Mouse (Mus musculus) hindbrain, embryonic 13.5 days (tissue): ENCODE data around the gene Ggta1. TPM values are rescaled to one million over a fixed set of nuclear protein-coding genes. Genes with fewer than 3 reads are reported as not detected.

Experiments used
- ATAC-seq: fragments of 200-750 bp; cut with Nextera tagmentation; 2 replicates; pipeline ENCODE4 v1.8.0; 2017; ENCODE audit warnings: moderate TSS enrichment; ENCODE audit not compliant: low FRiP score
- H3K27ac ChIP-seq: fragments of 300-500 bp; sonication (generic); 2 replicates; pipeline ENCODE4 v1.5.1; 2015; ENCODE audit warnings: inconsistent platforms, mild to moderate bottlenecking, moderate library complexity
- H3K27me3 ChIP-seq: fragments of 300-500 bp; sonication (generic); 2 replicates; pipeline ENCODE4 v1.6.1; 2015; ENCODE audit warnings: mild to moderate bottlenecking, inconsistent platforms
- H3K36me3 ChIP-seq: fragments of 300-500 bp; sonication (generic); 2 replicates; pipeline ENCODE4 v1.6.1; 2015; ENCODE audit warnings: mild to moderate bottlenecking, inconsistent platforms
- H3K4me1 ChIP-seq: fragments of 300-500 bp; sonication (generic); replicated peaks from 2 replicates; pipeline ENCODE4 v1.6.1; 2015; ENCODE audit warnings: inconsistent platforms
- H3K4me2 ChIP-seq: fragments of 300-500 bp; sonication (generic); 2 replicates; pipeline ENCODE4 v1.6.1; 2015; ENCODE audit warnings: inconsistent platforms, mild to moderate bottlenecking, moderate library complexity
- H3K4me3 ChIP-seq: fragments of 300-500 bp; sonication (generic); 2 replicates; pipeline ENCODE4 v1.5.1; 2015; ENCODE audit warnings: mild to moderate bottlenecking, inconsistent platforms
- H3K9ac ChIP-seq: fragments of 300-500 bp; sonication (generic); 2 replicates; pipeline ENCODE4 v1.6.1; 2015; ENCODE audit warnings: mild to moderate bottlenecking, inconsistent platforms
- H3K9me3 ChIP-seq: fragments of 300-500 bp; sonication (generic); 2 replicates; pipeline ENCODE4 v1.6.1; 2016; ENCODE audit warnings: inconsistent platforms
- WGBS: fragments of 180-500 bp; shearing (Covaris S2); methylation state at CpG from one replicate; pipeline ENCODE4 v1.1.7; 2015; 5-methylcytosine and 5-hydroxymethylcytosine counted together
- polyA plus RNA-seq: library from polyadenylated mRNA; unstranded; fragments of >200 nt; fragmentation: Nextera tagmentation; extraction: Ambion mirVana; gene quantifications from 2 replicates; pipeline ENCODE4 v1.2.1, GENCODE M21; 2015

Gene Ggta1
- polyA plus RNA-seq, 1 experiment from 2014 or later, result 6.2 TPM

- no peak for ATAC-seq
- WGBS, result 40% methylated on average over 5 of the region's 5 CpGs
Measured at GRCm38 (mm10) chr2:35486981-35487655, 24.1 kb upstream of the Ggta1 start.

DNA sequence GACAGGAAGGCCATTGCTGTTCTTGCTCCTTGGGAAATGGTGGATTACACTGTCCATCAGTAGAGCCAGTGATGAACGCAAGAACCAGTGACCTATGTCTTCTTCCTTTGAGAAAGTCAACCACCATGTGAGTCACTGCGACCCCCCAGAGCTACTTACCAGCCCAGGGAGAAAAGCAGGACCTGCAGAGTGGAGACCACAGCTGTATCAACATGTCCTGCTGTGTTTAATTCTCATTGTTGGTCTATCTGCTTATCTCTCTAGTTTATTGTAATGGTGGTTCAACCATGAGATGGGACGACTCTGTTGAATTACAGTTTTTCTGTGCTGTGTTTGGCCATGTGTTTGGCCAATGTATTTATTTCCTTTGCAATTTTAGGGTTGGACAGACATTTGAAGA, 21.1 kb upstream of the Ggta1 start:
- ATAC-seq, result no peak
- 73% methylated on average over 3 of the region's 3 CpGs for WGBS
- H3K27me3 ChIP-seq, result no peaks in the 10 kb centered on the region
- H3K4me3 ChIP-seq, result no peak overlapping the region
- H3K4me1 ChIP-seq, result peaks cover 13% of the 10 kb centered on the region
- no peak overlapping the region for H3K27ac ChIP-seq
- H3K4me2 ChIP-seq, result no peak overlapping the region
- no peak overlapping the region for H3K9ac ChIP-seq
- no peaks in the 10 kb centered on the region for H3K9me3 ChIP-seq
- H3K36me3 ChIP-seq, result no peaks in the 10 kb centered on the region

More at GRCm38 (mm10) chr2:35486981-35487655, 24.1 kb upstream of the Ggta1 start:
- Histone ChIP-seq H3K36me3 (no peaks in the 10 kb centered on the region), H3K4me1 (peaks cover 7% of the 10 kb centered on the region), H3K27ac (no peak overlapping the region), H3K27me3 (no peaks in the 10 kb centered on the region), H3K4me3 (no peak overlapping the region), H3K4me2 (no peak overlapping the region), H3K9me3 (no peaks in the 10 kb centered on the region), H3K9ac (no peak overlapping the region)

DNA sequence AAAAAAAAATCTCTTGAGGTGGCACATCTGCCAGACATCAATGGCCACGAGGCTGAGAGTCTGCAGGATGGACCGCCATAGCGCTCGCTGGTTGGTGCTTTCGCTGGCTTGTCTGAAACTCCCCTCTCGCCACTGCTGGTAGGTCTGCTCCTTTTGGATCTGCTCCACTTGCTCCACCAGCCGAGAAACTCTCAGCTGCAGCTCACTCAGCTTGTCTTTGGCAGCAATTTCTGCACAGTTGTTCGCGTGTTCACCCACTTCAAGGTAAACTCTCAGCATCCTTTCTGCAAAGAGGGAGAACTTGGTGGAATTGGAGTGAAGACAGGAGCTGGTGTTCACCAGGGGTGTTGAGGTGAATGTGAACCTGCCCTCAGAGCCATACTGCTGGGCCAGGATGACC, 20.4 kb upstream of the Ggta1 start:
- Histone ChIP-seq H3K9ac (no peak overlapping the region), H3K4me3 (no peak overlapping the region), H3K4me1 (peaks cover 13% of the 10 kb centered on the region), H3K4me2 (no peak overlapping the region), H3K27me3 (no peaks in the 10 kb centered on the region), H3K36me3 (no peaks in the 10 kb centered on the region), H3K27ac (no peak overlapping the region), H3K9me3 (no peaks in the 10 kb centered on the region)
- no peak for ATAC-seq
- whole genome bisulfite sequencing, result 94% methylated on average over 9 of the region's 9 CpGs

GRCm38 (mm10) chr2:35481322-35481990, 18.4 kb upstream of the Ggta1 start:
- Histone ChIP-seq H3K4me2 (no peak overlapping the region), H3K4me3 (no peak overlapping the region), H3K9me3 (no peaks in the 10 kb centered on the region), H3K27me3 (no peaks in the 10 kb centered on the region), H3K27ac (0 out of 2 replicates have a peak overlapping the region, but pooled peaks have one; percentile 18), H3K36me3 (no peaks in the 10 kb centered on the region), H3K9ac (no peak overlapping the region), H3K4me1 (peaks cover 13% of the 10 kb centered on the region)
- 50% methylated on average over 7 of the region's 7 CpGs for WGBS
- peak; percentile 36; the same call in 1 of the 2 replicates for ATAC-seq

- WGBS, result 68% methylated on average over 3 of the region's 3 CpGs
- Histone ChIP-seq H3K4me2 (no peak overlapping the region), H3K9ac (no peak overlapping the region), H3K36me3 (no peaks in the 10 kb centered on the region), H3K4me1 (peaks cover 13% of the 10 kb centered on the region), H3K27ac (no peak overlapping the region), H3K27me3 (no peaks in the 10 kb centered on the region), H3K4me3 (no peak overlapping the region), H3K9me3 (no peaks in the 10 kb centered on the region)
- no peak for ATAC-seq
Measured at GRCm38 (mm10) chr2:35480073-35480472, 17.0 kb upstream of the Ggta1 start.

- Histone ChIP-seq H3K4me2 (no peak overlapping the region), H3K9ac (no peak overlapping the region), H3K4me3 (no peak overlapping the region), H3K27me3 (no peaks in the 10 kb centered on the region), H3K4me1 (peaks cover 13% of the 10 kb centered on the region), H3K9me3 (no peaks in the 10 kb centered on the region), H3K27ac (no peak overlapping the region), H3K36me3 (no peaks in the 10 kb centered on the region)
- ATAC-seq, result no peak
- 67% methylated on average over 3 of the region's 3 CpGs for WGBS
Measured at GRCm38 (mm10) chr2:35478812-35479122, 15.7 kb upstream of the Ggta1 start.

GRCm38 (mm10) chr2:35477999-35478811, 15.2 kb upstream of the Ggta1 start:
- peaks cover 13% of the 10 kb centered on the region for H3K4me1 ChIP-seq
- no peaks in the 10 kb centered on the region for H3K9me3 ChIP-seq
- H3K9ac ChIP-seq, result no peak overlapping the region
- H3K27me3 ChIP-seq, result no peaks in the 10 kb centered on the region
- no peak overlapping the region for H3K27ac ChIP-seq
- H3K36me3 ChIP-seq, result no peaks in the 10 kb centered on the region
- ATAC-seq, result no peak
- H3K4me2 ChIP-seq, result no peak overlapping the region
- no peak overlapping the region for H3K4me3 ChIP-seq
- WGBS, result 83% methylated on average over 10 of the region's 10 CpGs

- 88% methylated on average over 6 of the region's 6 CpGs for WGBS
- no peak overlapping the region for H3K27ac ChIP-seq
- no peak overlapping the region for H3K4me3 ChIP-seq
- H3K4me2 ChIP-seq, result no peak overlapping the region
- ATAC-seq, result no peak
- H3K9me3 ChIP-seq, result no peaks in the 10 kb centered on the region
- no peak overlapping the region for H3K9ac ChIP-seq
- peaks cover 13% of the 10 kb centered on the region for H3K4me1 ChIP-seq
- H3K36me3 ChIP-seq, result no peaks in the 10 kb centered on the region
- H3K27me3 ChIP-seq, result no peaks in the 10 kb centered on the region
Measured at GRCm38 (mm10) chr2:35477321-35477720, 14.3 kb upstream of the Ggta1 start.

DNA sequence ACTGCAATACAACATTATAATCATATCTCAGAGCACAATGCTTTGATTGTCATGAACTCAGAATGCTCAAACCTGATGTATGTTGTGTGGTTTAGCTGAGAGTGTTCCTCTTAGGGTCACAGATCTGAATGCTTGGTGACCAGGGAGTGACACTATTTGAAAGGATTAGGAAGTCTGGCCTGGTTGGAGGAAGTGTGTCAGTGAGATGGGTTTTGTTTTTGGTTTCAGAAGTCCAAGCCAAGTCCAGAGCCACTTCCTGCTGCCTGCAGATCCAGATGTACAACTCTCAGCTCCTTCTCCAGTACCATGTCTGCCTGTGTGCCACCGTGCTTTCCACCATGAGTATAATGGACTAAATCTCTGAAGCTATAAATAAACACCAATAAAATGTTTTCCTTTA, 11.9 kb upstream of the Ggta1 start:
- Histone ChIP-seq H3K27me3 (no peaks in the 10 kb centered on the region), H3K36me3 (no peaks in the 10 kb centered on the region), H3K4me1 (no peaks in the 10 kb centered on the region), H3K4me2 (no peak overlapping the region), H3K4me3 (no peak overlapping the region), H3K9ac (no peak overlapping the region), H3K9me3 (no peaks in the 10 kb centered on the region), H3K27ac (no peak overlapping the region)
- ATAC-seq, result no peak
- 95% methylated on average over 1 of the region's 1 CpGs for WGBS

- Histone ChIP-seq H3K4me1 (no peaks in the 10 kb centered on the region), H3K4me2 (no peak overlapping the region), H3K27ac (no peak overlapping the region), H3K4me3 (no peak overlapping the region), H3K9me3 (no peaks in the 10 kb centered on the region), H3K36me3 (no peaks in the 10 kb centered on the region), H3K27me3 (peaks cover 2% of the 10 kb centered on the region; the same call in 1 of the 2 replicates), H3K9ac (no peak overlapping the region)
- ATAC-seq, result no peak
- 80% methylated on average over 3 of the region's 3 CpGs for WGBS
Measured at GRCm38 (mm10) chr2:35469266-35469665, 6.2 kb upstream of the Ggta1 start.

DNA sequence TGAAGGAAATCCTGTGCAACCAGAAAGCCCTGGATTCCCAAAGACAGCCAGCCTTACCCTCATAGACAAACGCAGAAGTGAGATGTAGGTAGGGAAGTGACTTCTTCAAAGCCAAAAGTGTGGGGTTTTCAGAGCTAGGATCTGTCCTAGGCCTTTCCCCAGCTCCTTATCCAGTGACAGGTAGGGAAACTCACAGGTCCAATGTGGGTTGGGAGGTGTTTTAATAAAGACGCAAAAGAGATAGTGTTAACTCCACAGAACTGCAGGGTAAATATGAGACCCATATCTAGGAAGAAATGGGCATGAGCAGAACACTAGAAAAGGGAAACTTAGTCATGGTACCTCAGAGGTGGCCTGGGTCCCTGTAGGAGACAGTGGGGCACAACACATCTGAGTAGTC, 5.2 kb upstream of the Ggta1 start:
- 87% methylated on average over 2 of the region's 2 CpGs for WGBS

GRCm38 (mm10) chr2:35467855-35468254, 4.8 kb upstream of the Ggta1 start:
- ATAC-seq, result no peak
- Histone ChIP-seq H3K9me3 (no peaks in the 10 kb centered on the region), H3K9ac (no peak overlapping the region), H3K27ac (no peak overlapping the region), H3K36me3 (no peaks in the 10 kb centered on the region), H3K4me1 (peaks cover 2% of the 10 kb centered on the region; the same call in 1 of the 2 replicates), H3K4me2 (no peak overlapping the region), H3K4me3 (no peak overlapping the region), H3K27me3 (peaks cover 12% of the 10 kb centered on the region; the same call in 1 of the 2 replicates)
- WGBS, result 86% methylated on average over 3 of the region's 3 CpGs

More for the DNA sequence above, 5.2 kb upstream of the Ggta1 start:
- no peak for ATAC-seq
- Histone ChIP-seq H3K27ac (no peak overlapping the region), H3K4me3 (no peak overlapping the region), H3K9ac (no peak overlapping the region), H3K4me1 (no peaks in the 10 kb centered on the region), H3K36me3 (no peaks in the 10 kb centered on the region), H3K4me2 (no peak overlapping the region), H3K27me3 (peaks cover 11% of the 10 kb centered on the region; the same call in 1 of the 2 replicates), H3K9me3 (no peaks in the 10 kb centered on the region)
